Comparison of ENCODE assay signal across 9 mouse cellular contexts in the genomic region with DNA sequence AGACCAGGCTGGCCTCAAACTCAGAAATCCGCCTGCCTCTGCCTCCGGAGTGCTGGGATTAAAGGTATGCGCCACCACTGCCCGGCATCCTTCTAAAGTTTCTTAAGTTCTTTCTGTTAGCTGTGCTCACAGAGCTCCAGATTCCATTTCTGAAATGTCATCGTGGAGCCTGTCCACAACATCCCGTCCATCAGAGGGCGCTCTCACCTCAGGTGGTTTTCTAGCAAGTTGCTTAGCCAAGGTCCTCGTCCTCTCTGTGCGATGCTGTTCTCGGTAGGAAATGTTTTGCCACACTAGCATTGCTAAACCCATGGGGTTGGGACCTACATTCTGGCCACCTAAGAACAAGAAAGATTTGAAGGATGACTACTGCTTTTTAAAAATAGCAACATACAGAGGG.
DNase-seq lines count a peak whose midpoint lies in the region; ATAC-seq and TF ChIP-seq lines count a peak whose summit lies in the region.
"Had no signal": no experiment of that assay in that cellular context is flagged by ENCODE, and none has a peak within 500 bp of the region (broad histone marks: within the 10 kb centered on the region; RNA-seq: fewer than 3 reads in every experiment).

No protein-coding gene starts in this region.

- no peaks in the 10 kb centered on the region for H3K4me1 ChIP-seq in heart, embryonic 12.5 days (replicated peaks)
- peaks cover 2% of the 10 kb centered on the region for H3K4me1 ChIP-seq in ES-Bruce4 (ENCODE audit: control insufficient read depth, insufficient read depth, low read length)
- H3K4me1 ChIP-seq in liver, embryonic 14.5 days (replicated peaks; ENCODE audit: control insufficient read depth in 2 of 2, insufficient read depth in 2 of 2, low read length in 1 of 2), result no peaks in the 10 kb centered on the region
- H3K4me1 ChIP-seq: limb, embryonic 12.5 days had no signal

- no peak overlapping the region for H3K4me3 ChIP-seq in heart, embryonic 12.5 days
- no peak overlapping the region for H3K4me3 ChIP-seq in ES-Bruce4 (ENCODE audit: low read depth, low read length)
- H3K4me3 ChIP-seq in liver, embryonic 14.5 days (ENCODE audit: insufficient read depth in 1 of 2, low read depth in 2 of 2, low read length in 2 of 2), result no peak overlapping the region
- H3K4me3 ChIP-seq: limb, embryonic 12.5 days had no signal

- peak; percentile 58 to 79 for DNase-seq in heart, adult 18-20 months
- DNase-seq in c-Kit-positive CD71-positive TER-119-negative erythroid progenitor cells, embryonic 14.5 days (ENCODE audit: low read depth), result peak; percentile 17
- no peak for DNase-seq in liver, embryonic 14.5 days (ENCODE audit: low read depth in 3 of 3, low spot score in 3 of 3)
- DNase-seq in right cerebral cortex, postnatal 4 days, result peak; percentile 48

- 82% methylated on average over 10 of the region's 10 CpGs for WGBS in heart, embryonic 12.5 days
- WGBS in liver, embryonic 14.5 days (ENCODE audit: insufficient replicate concordance), result 65% methylated on average over 10 of the region's 10 CpGs

- no peak overlapping the region for H3K4me2 ChIP-seq in heart, embryonic 12.5 days
- H3K4me2 ChIP-seq in liver, embryonic 14.5 days (ENCODE audit: low read depth), result no peak overlapping the region
- H3K4me2 ChIP-seq: limb, embryonic 12.5 days had no signal

- TF ChIP-seq EP300 in ES-Bruce4 (IDR thresholded peaks at IDR 0.05; ENCODE audit: insufficient read depth, low read depth, low read length), result no peak
- no peak for TF ChIP-seq EP300 in liver, embryonic 14.5 days (IDR thresholded peaks at IDR 0.05; ENCODE audit: low read depth)

- no peak for TF ChIP-seq POLR2A in ES-Bruce4 (IDR thresholded peaks at IDR 0.05; ENCODE audit: insufficient read depth, low read length)

- ATAC-seq in heart, embryonic 12.5 days (ENCODE audit: insufficient number of reproducible peaks, low FRiP score), result no peak
- ATAC-seq in inflammation-experienced regulatory T-cells, adult 6 months, result peak; percentile 54
- ATAC-seq in liver, embryonic 14.5 days (ENCODE audit: insufficient read depth), result no peak
- ATAC-seq in monocyte, adult 5-6 weeks (replicated peaks; ENCODE audit: insufficient number of reproducible peaks, low FRiP score, low TSS enrichment, poor library complexity, severe bottlenecking), result no peak

- peak; percentile 74 for TF ChIP-seq CTCF in ES-Bruce4 (IDR thresholded peaks at IDR 0.05; ENCODE audit: low read depth, low read length)
- TF ChIP-seq CTCF in liver, embryonic 14.5 days (IDR thresholded peaks at IDR 0.05; ENCODE audit: low read depth), result peak; percentile 68

- peaks cover 43% of the 10 kb centered on the region for H3K36me3 ChIP-seq in heart, embryonic 12.5 days
- no peaks in the 10 kb centered on the region for H3K36me3 ChIP-seq in ES-Bruce4 (ENCODE audit: control insufficient read depth, insufficient read depth, low read length, poor library complexity, severe bottlenecking)
- H3K36me3 ChIP-seq in liver, embryonic 14.5 days (replicated peaks; ENCODE audit: control insufficient read depth, insufficient read depth, low read depth), result no peaks in the 10 kb centered on the region

- no peak overlapping the region for H3K9ac ChIP-seq in heart, embryonic 12.5 days
- no peak overlapping the region for H3K9ac ChIP-seq in ES-Bruce4 (ENCODE audit: low read depth, poor library complexity, severe bottlenecking)
- no peak overlapping the region for H3K9ac ChIP-seq in liver, embryonic 14.5 days (replicated peaks)
- H3K9ac ChIP-seq: limb, embryonic 12.5 days had no signal

- H3K27ac ChIP-seq in heart, embryonic 12.5 days (ENCODE audit: poor library complexity, severe bottlenecking), result no peak overlapping the region
- no peak overlapping the region for H3K27ac ChIP-seq in ES-Bruce4 (ENCODE audit: insufficient read depth, low read length)
- no peak overlapping the region for H3K27ac ChIP-seq in liver, embryonic 14.5 days
- H3K27ac ChIP-seq: limb, embryonic 12.5 days had no signal

- H3K9me3 ChIP-seq in heart, embryonic 12.5 days (replicated peaks), result peaks cover 3% of the 10 kb centered on the region; the same call in 1 of the 2 replicates
- peaks cover 2% of the 10 kb centered on the region; the same call in 1 of the 2 replicates for H3K9me3 ChIP-seq in ES-Bruce4 (replicated peaks; ENCODE audit: control insufficient read depth, insufficient read depth, low read length, poor library complexity, severe bottlenecking)
- no peaks in the 10 kb centered on the region for H3K9me3 ChIP-seq in liver, embryonic 14.5 days (ENCODE audit: control insufficient read depth, low read length)
- H3K9me3 ChIP-seq: limb, embryonic 12.5 days had no signal

- no peaks in the 10 kb centered on the region for H3K27me3 ChIP-seq in heart, embryonic 12.5 days (replicated peaks)
- H3K27me3 ChIP-seq in ES-Bruce4 (ENCODE audit: control insufficient read depth, insufficient read depth, low read length, poor library complexity, severe bottlenecking), result no peaks in the 10 kb centered on the region
- no peaks in the 10 kb centered on the region for H3K27me3 ChIP-seq in liver, embryonic 14.5 days (ENCODE audit: control insufficient read depth, insufficient read depth, low read length)
- H3K27me3 ChIP-seq: limb, embryonic 12.5 days had no signal

Comparison
In these comparisons a context has a peak if more than half of its experiments do, and no peak if none do; other contexts are left out.
1. DNase-seq: peak in heart, adult 18-20 months (2 of 2), c-Kit-positive CD71-positive TER-119-negative erythroid progenitor cells, embryonic 14.5 days (single experiment) and right cerebral cortex, postnatal 4 days (single experiment); none in liver, embryonic 14.5 days (0 of 3).